Mouse (Mus musculus): Measurements from ENCODE around the gene Nploc4. TPM values are rescaled to one million over a fixed set of nuclear protein-coding genes. Genes with fewer than 3 reads are reported as not detected.

Gene Nploc4
- polyA plus RNA-seq, 1 experiment from 2014 or later: 37.0 TPM

DNA sequence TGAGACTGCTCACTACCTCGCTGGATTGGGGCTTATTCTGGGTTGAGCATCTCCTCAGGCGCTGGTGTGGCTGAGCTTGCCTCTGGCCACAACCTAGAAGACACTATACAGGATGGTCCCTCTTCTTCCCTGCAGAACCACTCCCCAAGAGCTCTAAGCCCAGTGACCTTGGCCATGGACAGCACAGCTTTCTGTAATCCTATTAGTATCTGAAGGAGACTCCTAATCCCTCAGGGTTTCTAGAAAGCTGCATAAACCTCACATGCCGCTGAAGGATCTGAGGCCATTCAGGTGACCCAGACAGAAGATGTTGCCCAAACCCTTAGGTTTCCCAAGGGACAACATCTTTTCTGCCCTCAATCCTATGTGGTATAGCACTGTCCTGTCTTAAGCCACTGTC is 14.7 kb upstream of the Nploc4 start:
- WGBS: 68% methylated on average over 3 of the region's 3 CpGs
- no peak overlapping the region for H3K27ac ChIP-seq (ENCODE audit: low read length)
- peaks cover 5% of the 10 kb centered on the region; the same call in 1 of the 2 replicates for H3K4me1 ChIP-seq (ENCODE audit: control insufficient read depth, insufficient read depth, low read length)
- no peaks in the 10 kb centered on the region for H3K9me3 ChIP-seq (ENCODE audit: control insufficient read depth, low read depth, low read length)
- no peak overlapping the region for H3K4me3 ChIP-seq (ENCODE audit: low read depth, low read length)
- no peaks in the 10 kb centered on the region for H3K36me3 ChIP-seq (ENCODE audit: control insufficient read depth, insufficient read depth, low read length)
- H3K9ac ChIP-seq (replicated peaks; ENCODE audit: low read depth, low read length): no peak overlapping the region
- H3K27me3 ChIP-seq (ENCODE audit: control insufficient read depth, insufficient read depth, low read length): no peaks in the 10 kb centered on the region
- ATAC-seq (ENCODE audit: insufficient number of reproducible peaks, insufficient read depth, low FRiP score, low read depth): no peak
- H3K4me2 ChIP-seq (replicated peaks; ENCODE audit: low read depth, low read length): no peak overlapping the region

DNA sequence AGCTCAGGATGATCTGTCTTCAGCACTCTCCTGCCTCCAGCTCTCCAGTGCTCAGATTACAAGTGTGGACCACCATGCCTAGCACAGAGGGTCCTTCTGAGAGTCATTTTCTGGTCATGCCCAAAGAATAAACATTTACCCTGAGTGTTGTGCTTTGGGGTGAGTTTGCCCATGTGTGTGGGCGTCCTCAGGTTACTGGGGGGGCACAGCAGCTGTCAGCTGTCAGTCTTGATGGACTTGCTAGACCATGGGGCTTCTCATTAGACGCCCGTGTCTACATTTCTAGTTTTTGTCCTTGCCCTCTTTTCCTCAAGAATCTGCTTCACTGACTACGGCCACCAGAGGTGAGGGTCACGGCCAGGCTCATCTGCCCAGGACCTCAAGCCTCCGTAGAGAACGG is 9.7 kb upstream of the Nploc4 start:
- WGBS: 73% methylated on average over 7 of the region's 7 CpGs
- H3K9me3 ChIP-seq (ENCODE audit: control insufficient read depth, low read depth, low read length): no peaks in the 10 kb centered on the region
- no peaks in the 10 kb centered on the region for H3K27me3 ChIP-seq (ENCODE audit: control insufficient read depth, insufficient read depth, low read length)
- no peak overlapping the region for H3K9ac ChIP-seq (replicated peaks; ENCODE audit: low read depth, low read length)
- no peaks in the 10 kb centered on the region for H3K4me1 ChIP-seq (ENCODE audit: control insufficient read depth, insufficient read depth, low read length)
- no peak for ATAC-seq (ENCODE audit: insufficient number of reproducible peaks, insufficient read depth, low FRiP score, low read depth)
- H3K4me3 ChIP-seq (ENCODE audit: low read depth, low read length): no peak overlapping the region
- no peak overlapping the region for H3K4me2 ChIP-seq (replicated peaks; ENCODE audit: low read depth, low read length)
- no peak overlapping the region for H3K27ac ChIP-seq (ENCODE audit: low read length)
- H3K36me3 ChIP-seq (ENCODE audit: control insufficient read depth, insufficient read depth, low read length): no peaks in the 10 kb centered on the region

DNA sequence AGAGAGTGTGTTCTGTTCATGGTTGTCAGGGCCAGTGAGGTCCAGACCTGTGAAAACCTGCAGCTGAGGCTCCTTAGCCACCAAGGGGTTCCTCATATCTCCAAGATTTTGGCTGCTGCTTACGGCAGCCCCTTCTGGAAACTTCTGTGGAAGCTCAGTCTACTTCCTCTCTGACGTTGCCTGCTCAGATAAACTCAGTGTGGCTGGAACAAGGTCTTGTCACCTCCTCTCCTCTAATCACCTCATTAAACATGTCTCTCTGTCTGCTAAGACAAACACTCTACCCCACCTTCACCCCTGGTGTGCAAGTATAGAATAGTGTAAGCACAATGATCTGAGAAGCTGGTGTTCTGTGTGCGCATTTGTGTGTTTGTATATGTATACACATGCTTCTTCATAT is 8.0 kb upstream of the Nploc4 start:
- Histone ChIP-seq H3K4me3 (ENCODE audit: low read depth, low read length) (no peak overlapping the region), H3K9ac (replicated peaks; ENCODE audit: low read depth, low read length) (no peak overlapping the region), H3K36me3 (ENCODE audit: control insufficient read depth, insufficient read depth, low read length) (no peaks in the 10 kb centered on the region), H3K4me1 (ENCODE audit: control insufficient read depth, insufficient read depth, low read length) (no peaks in the 10 kb centered on the region), H3K9me3 (ENCODE audit: control insufficient read depth, low read depth, low read length) (no peaks in the 10 kb centered on the region), H3K27me3 (ENCODE audit: control insufficient read depth, insufficient read depth, low read length) (no peaks in the 10 kb centered on the region), H3K27ac (ENCODE audit: low read length) (no peak overlapping the region), H3K4me2 (replicated peaks; ENCODE audit: low read depth, low read length) (no peak overlapping the region)
- 61% methylated on average over 3 of the region's 3 CpGs for WGBS
- ATAC-seq (ENCODE audit: insufficient number of reproducible peaks, insufficient read depth, low FRiP score, low read depth): no peak

DNA sequence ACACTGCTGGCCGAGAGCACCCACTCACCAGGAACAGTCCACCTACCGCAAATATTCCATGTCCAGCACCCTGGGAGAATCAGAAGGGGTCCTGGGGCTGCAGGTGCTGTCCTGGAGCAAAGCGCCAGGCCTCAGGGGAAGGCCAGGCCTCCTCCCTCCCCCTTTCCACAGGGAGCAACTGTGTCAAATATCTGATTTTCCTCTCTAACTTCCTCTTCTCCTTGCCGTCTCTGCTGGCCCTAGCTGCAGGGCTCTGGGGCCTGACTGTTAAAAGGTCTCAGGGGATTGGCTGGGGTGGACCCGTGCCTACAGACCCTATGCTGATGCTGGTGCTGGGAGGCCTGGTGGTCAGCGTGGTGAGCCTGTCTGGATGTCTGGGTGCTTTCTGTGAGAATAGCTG is 6.6 kb upstream of the Nploc4 start:
- no peak overlapping the region for H3K9ac ChIP-seq (replicated peaks; ENCODE audit: low read depth, low read length)

DNA sequence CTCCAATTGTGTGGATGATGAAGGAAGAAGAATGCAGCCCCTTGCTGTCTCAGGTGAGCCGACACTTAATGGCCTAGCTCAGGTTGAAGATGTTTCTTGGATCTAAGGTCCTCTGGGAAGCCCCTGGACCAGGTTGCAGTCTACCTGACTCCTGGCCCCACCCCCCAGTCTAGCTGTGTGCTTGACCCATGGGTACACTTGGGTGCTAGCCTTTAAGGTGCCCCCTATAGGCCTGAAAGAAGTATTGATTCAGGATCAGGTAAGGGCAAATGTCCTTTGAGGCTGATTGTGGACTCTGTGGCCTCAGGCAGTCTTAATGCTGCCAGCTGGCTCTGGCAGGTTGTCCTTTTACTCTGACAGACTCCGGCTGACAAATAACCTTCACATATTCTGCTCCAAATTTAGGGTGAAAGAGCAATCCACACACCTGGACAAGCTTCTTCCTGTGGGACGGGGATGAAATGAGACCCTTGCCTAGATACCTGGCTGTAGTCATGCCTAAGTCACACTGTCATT is 5.3 kb upstream of the Nploc4 start:
- WGBS: 79% methylated on average over 3 of the region's 3 CpGs
- no peak overlapping the region for H3K4me3 ChIP-seq (ENCODE audit: low read depth, low read length)
- no peaks in the 10 kb centered on the region for H3K9me3 ChIP-seq (ENCODE audit: control insufficient read depth, low read depth, low read length)
- no peak overlapping the region for H3K9ac ChIP-seq (replicated peaks; ENCODE audit: low read depth, low read length)
- H3K27ac ChIP-seq (ENCODE audit: low read length): no peak overlapping the region
- no peaks in the 10 kb centered on the region for H3K4me1 ChIP-seq (ENCODE audit: control insufficient read depth, insufficient read depth, low read length)
- H3K4me2 ChIP-seq (replicated peaks; ENCODE audit: low read depth, low read length): no peak overlapping the region
- no peaks in the 10 kb centered on the region for H3K27me3 ChIP-seq (ENCODE audit: control insufficient read depth, insufficient read depth, low read length)
- ATAC-seq (ENCODE audit: insufficient number of reproducible peaks, insufficient read depth, low FRiP score, low read depth): no peak
- no peaks in the 10 kb centered on the region for H3K36me3 ChIP-seq (ENCODE audit: control insufficient read depth, insufficient read depth, low read length)

More for the DNA sequence above, 6.6 kb upstream of the Nploc4 start:
- no peak overlapping the region for H3K27ac ChIP-seq (ENCODE audit: low read length)
- no peak overlapping the region for H3K4me2 ChIP-seq (replicated peaks; ENCODE audit: low read depth, low read length)
- no peak for ATAC-seq (ENCODE audit: insufficient number of reproducible peaks, insufficient read depth, low FRiP score, low read depth)
- no peaks in the 10 kb centered on the region for H3K27me3 ChIP-seq (ENCODE audit: control insufficient read depth, insufficient read depth, low read length)
- no peaks in the 10 kb centered on the region for H3K4me1 ChIP-seq (ENCODE audit: control insufficient read depth, insufficient read depth, low read length)
- WGBS: 65% methylated on average over 6 of the region's 6 CpGs
- no peak overlapping the region for H3K4me3 ChIP-seq (ENCODE audit: low read depth, low read length)
- H3K9me3 ChIP-seq (ENCODE audit: control insufficient read depth, low read depth, low read length): no peaks in the 10 kb centered on the region
- no peaks in the 10 kb centered on the region for H3K36me3 ChIP-seq (ENCODE audit: control insufficient read depth, insufficient read depth, low read length)

DNA sequence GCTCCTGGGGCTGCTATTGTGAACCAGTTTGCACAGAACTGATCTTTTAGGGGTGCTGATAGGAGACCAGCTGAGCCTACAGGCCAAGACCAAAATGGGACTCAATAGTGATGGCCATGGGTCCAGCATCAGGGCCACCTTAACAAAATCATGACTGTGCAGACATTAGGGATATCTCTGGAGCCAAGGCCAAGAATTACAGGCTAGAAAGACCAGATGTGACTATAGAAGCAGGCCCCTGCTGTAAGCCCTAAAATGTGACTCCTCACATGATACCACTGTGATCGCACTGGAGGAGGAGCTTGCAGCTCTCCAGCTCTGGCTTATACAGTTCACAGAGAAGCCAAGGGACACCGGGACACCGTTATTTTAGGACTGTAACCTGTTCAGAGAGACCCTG is 4.8 kb upstream of the Nploc4 start, which contains the start of gene Tspan10:
Tspan10 (plus strand) TSS at position 301 of the 400 bp plus-strand sequence.
- Histone ChIP-seq H3K4me1 (ENCODE audit: control insufficient read depth, insufficient read depth, low read length) (no peaks in the 10 kb centered on the region), H3K27ac (ENCODE audit: low read length) (no peak within 1 kb of the TSS), H3K36me3 (ENCODE audit: control insufficient read depth, insufficient read depth, low read length) (no peaks in the 10 kb centered on the region), H3K9me3 (ENCODE audit: control insufficient read depth, low read depth, low read length) (no peaks in the 10 kb centered on the region), H3K4me2 (replicated peaks; ENCODE audit: low read depth, low read length) (no peak within 1 kb of the TSS), H3K27me3 (ENCODE audit: control insufficient read depth, insufficient read depth, low read length) (no peaks in the 10 kb centered on the region), H3K4me3 (ENCODE audit: low read depth, low read length) (no peak within 1 kb of the TSS), H3K9ac (replicated peaks; ENCODE audit: low read depth, low read length) (no peak within 1 kb of the TSS)
- WGBS: 84% methylated on average over 3 of the region's 3 CpGs
- no peak for ATAC-seq (ENCODE audit: insufficient number of reproducible peaks, insufficient read depth, low FRiP score, low read depth)

DNA sequence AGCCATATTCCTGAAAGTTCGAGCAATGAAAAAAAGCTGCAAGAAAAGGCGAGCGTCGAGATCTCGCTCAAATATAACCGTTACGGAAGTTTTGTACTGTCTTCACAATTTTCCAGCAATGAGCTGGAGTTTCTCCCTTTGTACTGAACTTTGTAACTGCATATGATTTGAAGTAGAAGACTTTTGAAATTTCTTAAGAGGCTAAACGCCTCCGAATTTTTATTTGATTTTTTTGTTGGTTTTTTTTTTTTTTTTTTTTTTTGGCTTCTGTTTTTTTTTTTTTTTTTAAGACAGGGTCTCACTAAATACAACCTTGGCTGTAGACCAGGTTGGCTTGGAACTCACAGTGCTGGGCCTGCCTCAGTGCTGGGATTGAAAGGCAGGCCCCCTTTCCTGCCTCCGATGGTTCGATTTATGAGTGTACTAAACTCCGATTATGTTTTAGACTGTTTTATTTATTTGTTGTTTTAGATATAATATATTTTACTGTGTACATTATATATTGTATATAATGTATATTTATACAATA is 413 bp upstream of the Nploc4 start:
- no peak for ATAC-seq (ENCODE audit: insufficient number of reproducible peaks, insufficient read depth, low FRiP score, low read depth)
- peak overlapping the region; percentile 42 for H3K4me2 ChIP-seq (replicated peaks; ENCODE audit: low read depth, low read length)
- peak overlapping the region; percentile 94 for H3K9ac ChIP-seq (replicated peaks; ENCODE audit: low read depth, low read length)
- peaks cover 12% of the 10 kb centered on the region; the same call in 1 of the 2 replicates for H3K36me3 ChIP-seq (ENCODE audit: control insufficient read depth, insufficient read depth, low read length)
- H3K27ac ChIP-seq (ENCODE audit: low read length): no peak overlapping the region; the same call in 1 of the 2 replicates
- peaks cover 7% of the 10 kb centered on the region; the same call in 1 of the 2 replicates for H3K4me1 ChIP-seq (ENCODE audit: control insufficient read depth, insufficient read depth, low read length)
- peak overlapping the region; percentile 95 for H3K4me3 ChIP-seq (ENCODE audit: low read depth, low read length)
- 24% methylated on average over 12 of the region's 12 CpGs for WGBS
- no peaks in the 10 kb centered on the region for H3K27me3 ChIP-seq (ENCODE audit: control insufficient read depth, insufficient read depth, low read length)
- no peaks in the 10 kb centered on the region for H3K9me3 ChIP-seq (ENCODE audit: control insufficient read depth, low read depth, low read length)

DNA sequence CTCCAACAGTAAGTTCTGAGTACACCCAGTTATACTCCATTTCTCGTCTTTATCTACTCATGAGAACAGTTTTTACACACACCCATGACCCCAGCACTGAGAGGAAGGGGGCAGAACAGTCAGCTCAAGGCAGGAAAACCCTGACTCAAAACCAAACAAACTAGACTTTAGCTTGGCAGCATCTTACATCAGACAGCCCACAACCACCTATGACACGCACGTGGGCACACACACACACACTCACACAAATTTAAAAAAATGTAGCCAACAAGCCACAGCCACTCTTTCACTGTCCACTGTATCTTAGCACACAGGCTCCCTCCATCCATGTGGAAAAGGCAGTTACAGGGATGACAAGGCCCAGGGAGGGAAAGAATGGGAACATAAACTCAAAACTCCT is 10.8 kb downstream of the Nploc4 start:
- Histone ChIP-seq H3K36me3 (ENCODE audit: control insufficient read depth, insufficient read depth, low read length) (peaks cover 47% of the 10 kb centered on the region), H3K27me3 (ENCODE audit: control insufficient read depth, insufficient read depth, low read length) (no peaks in the 10 kb centered on the region), H3K9ac (replicated peaks; ENCODE audit: low read depth, low read length) (no peak overlapping the region), H3K4me3 (ENCODE audit: low read depth, low read length) (no peak overlapping the region), H3K4me2 (replicated peaks; ENCODE audit: low read depth, low read length) (no peak overlapping the region), H3K27ac (ENCODE audit: low read length) (no peak overlapping the region), H3K9me3 (ENCODE audit: control insufficient read depth, low read depth, low read length) (no peaks in the 10 kb centered on the region), H3K4me1 (ENCODE audit: control insufficient read depth, insufficient read depth, low read length) (no peaks in the 10 kb centered on the region)
- WGBS: 82% methylated on average over 3 of the region's 3 CpGs
- ATAC-seq (ENCODE audit: insufficient number of reproducible peaks, insufficient read depth, low FRiP score, low read depth): no peak
